Mouse (Mus musculus) liver, embryonic 14.5 days (tissue): Measurements from ENCODE around the gene Egfem1. TPM values are rescaled to one million over a fixed set of nuclear protein-coding genes. Genes with fewer than 3 reads are reported as not detected.

Experiments
- ATAC-seq: fragments of 200-750 bp; cut with Nextera tagmentation; 2 replicates; pipeline ENCODE4 v1.8.0; 2017; ENCODE audit warnings: moderate number of reproducible peaks, mild to moderate bottlenecking, moderate library complexity; ENCODE audit not compliant: insufficient read depth
- DNase-seq, 3 experiments: peaks; one replicate each; pipeline ENCODE4 v3.0.0-alpha.2; 2012 to 2013; ENCODE audit warnings: low read depth in 3 of 3, low spot score in 3 of 3
- H3K27ac ChIP-seq: fragments of 300-500 bp; sonication (generic); 2 replicates; pipeline ENCODE4 v1.5.1; 2014; ENCODE audit warnings: moderate library complexity, mild to moderate bottlenecking, control low read depth, inconsistent platforms
- H3K27me3 ChIP-seq: fragments of 300-500 bp; sonication (generic); 2 replicates; pipeline ENCODE4 v1.6.1; 2014; ENCODE audit warnings: mild to moderate bottlenecking, low read length, moderate library complexity; ENCODE audit not compliant: control insufficient read depth, insufficient read depth
- H3K36me3 ChIP-seq: fragments of 300-500 bp; sonication (generic); replicated peaks from 2 replicates; pipeline ENCODE4 v1.6.1; 2014; ENCODE audit warnings: low read depth; ENCODE audit not compliant: control insufficient read depth, insufficient read depth
- H3K4me1 ChIP-seq, 2 experiments: fragments of 200-500 bp in 1 of 2; fragments of 300-500 bp in 1 of 2; sonication (generic) in 1 of 2; replicated peaks; 2 replicates each; pipeline ENCODE4 v1.6.1; 2012 to 2014; ENCODE audit warnings: antibody characterized with exemption in 1 of 2, inconsistent platforms in 1 of 2, low read length in 1 of 2; ENCODE audit not compliant: control insufficient read depth in 2 of 2, insufficient read depth in 2 of 2
- H3K4me2 ChIP-seq: fragments of 300-500 bp; sonication (generic); 2 replicates; pipeline ENCODE4 v1.6.1; 2014; ENCODE audit warnings: low read depth, mild to moderate bottlenecking, control low read depth, moderate library complexity
- H3K4me3 ChIP-seq, 2 experiments: fragments of 200-500 bp in 1 of 2; fragments of 300-500 bp in 1 of 2; sonication (generic) in 1 of 2; 2 replicates each; pipeline ENCODE4 v1.5.1; 2012 to 2014; ENCODE audit warnings: low read depth in 2 of 2, low read length in 2 of 2, mild to moderate bottlenecking in 2 of 2, control low read depth in 1 of 2, inconsistent platforms in 1 of 2, moderate library complexity in 1 of 2; ENCODE audit not compliant: insufficient read depth in 1 of 2
- H3K9ac ChIP-seq: fragments of 300-500 bp; sonication (generic); replicated peaks from 2 replicates; pipeline ENCODE4 v1.6.1; 2014; ENCODE audit warnings: mild to moderate bottlenecking, control low read depth, moderate library complexity
- H3K9me3 ChIP-seq: fragments of 300-500 bp; sonication (generic); 2 replicates; pipeline ENCODE4 v1.6.1; 2016; ENCODE audit warnings: low read length, mixed read lengths; ENCODE audit not compliant: control insufficient read depth
- CTCF ChIP-seq: IDR thresholded peaks from 2 replicates; pipeline ENCODE4 v1.5.1; 2016; ENCODE audit warnings: antibody characterized with exemption, low read depth, control low read depth
- EP300 ChIP-seq: IDR thresholded peaks from 2 replicates; pipeline ENCODE4 v1.6.1; 2016; ENCODE audit warnings: antibody characterized with exemption, low read depth
- WGBS: fragments of 180-500 bp; shearing (Covaris S2); extraction: QIAGEN DNeasy Blood & Tissue Kit; methylation state at CpG from one replicate; pipeline ENCODE4 v1.1.7; 2014; ENCODE audit not compliant: insufficient replicate concordance; 5-methylcytosine and 5-hydroxymethylcytosine counted together
- polyA plus RNA-seq, 2 experiments: library from polyadenylated mRNA; depleted of rRNA in 1 of 2; stranded (reverse) in 1 of 2; unstranded in 1 of 2; fragments of >200 nt; fragmentation: Nextera tagmentation in 1 of 2; extraction: Ambion mirVana in 1 of 2; gene quantifications; 2 replicates each; pipeline versions ENCODE4 v1.2.1 to v1.2.3; 2012 to 2014

Egfem1 gene
- polyA plus RNA-seq, 2 experiments = 0.12 to 0.36 TPM

DNA sequence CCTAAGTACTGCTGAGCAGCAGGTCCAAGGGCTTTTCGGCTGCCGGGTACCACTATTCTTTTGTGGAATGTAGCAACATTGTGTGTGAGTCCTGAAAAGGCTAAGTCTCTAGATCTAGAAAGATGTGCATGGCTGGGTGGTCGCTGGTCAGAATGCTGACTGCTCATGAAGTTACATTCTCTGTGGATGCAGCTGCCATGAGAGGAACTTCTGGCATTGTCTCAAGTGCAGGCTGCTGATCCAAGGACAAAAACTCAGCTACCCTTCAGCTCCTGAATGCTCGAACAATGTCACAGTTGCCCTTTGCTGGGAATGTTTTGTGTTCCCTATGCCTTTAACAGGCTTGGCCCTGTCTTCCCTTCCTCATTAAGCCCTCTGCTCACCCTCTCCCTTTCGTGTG lies 35.5 kb upstream of the Egfem1 start:
- Histone ChIP-seq H3K27me3 (no peaks in the 10 kb centered on the region), H3K36me3 (no peaks in the 10 kb centered on the region), H3K4me2 (no peak overlapping the region), H3K4me3 (no peak overlapping the region), H3K4me1 (no peaks in the 10 kb centered on the region), H3K27ac (no peak overlapping the region), H3K9ac (no peak overlapping the region), H3K9me3 (no peaks in the 10 kb centered on the region)
- no peak for ATAC-seq
- WGBS = 56% methylated on average over 5 of the region's 5 CpGs
- DNase-seq = no peak
- no peak for TF ChIP-seq CTCF

DNA sequence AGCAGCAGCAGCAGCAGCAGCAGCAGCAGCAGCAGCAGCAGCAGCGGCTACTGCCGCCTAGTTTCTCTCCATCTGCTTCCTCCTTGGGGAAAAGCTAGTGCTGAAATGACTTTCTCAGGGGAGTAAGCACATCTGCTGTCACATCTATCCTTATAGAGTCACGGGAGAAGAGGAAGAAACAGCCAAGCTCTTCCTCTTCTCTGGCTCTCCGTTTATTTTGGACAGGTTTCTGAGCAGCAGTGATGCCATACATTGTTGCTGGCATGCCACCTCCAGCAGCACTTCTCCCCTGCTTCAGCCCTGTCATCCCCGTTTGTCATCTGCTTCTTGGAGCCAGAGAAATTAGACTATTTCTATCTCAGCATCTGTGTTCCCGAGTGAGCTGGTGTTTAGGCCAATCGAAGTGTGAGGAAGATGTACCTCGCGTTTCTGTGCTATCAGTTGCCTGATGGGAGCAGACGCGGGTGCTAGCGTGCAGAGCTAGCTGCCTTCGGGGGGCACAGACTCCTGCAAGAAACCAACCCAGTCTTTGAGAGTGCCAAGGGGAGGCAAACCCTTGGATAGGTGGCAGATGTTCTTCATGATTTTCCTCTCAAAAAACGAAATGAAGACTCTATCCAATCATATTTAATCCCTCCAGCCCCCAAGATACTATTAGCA lies 34.4 kb upstream of the Egfem1 start:
- TF ChIP-seq CTCF = no peak
- TF ChIP-seq EP300 = no peak
- DNase-seq = no peak
- no peaks in the 10 kb centered on the region for H3K27me3 ChIP-seq
- no peak overlapping the region for H3K27ac ChIP-seq
- H3K9ac ChIP-seq = no peak overlapping the region
- H3K4me1 ChIP-seq = no peaks in the 10 kb centered on the region
- no peak for ATAC-seq
- no peak overlapping the region for H3K4me3 ChIP-seq
- 57% methylated on average over 14 of the region's 14 CpGs for WGBS
- no peaks in the 10 kb centered on the region for H3K9me3 ChIP-seq
- no peak overlapping the region for H3K4me2 ChIP-seq
- no peaks in the 10 kb centered on the region for H3K36me3 ChIP-seq

DNA sequence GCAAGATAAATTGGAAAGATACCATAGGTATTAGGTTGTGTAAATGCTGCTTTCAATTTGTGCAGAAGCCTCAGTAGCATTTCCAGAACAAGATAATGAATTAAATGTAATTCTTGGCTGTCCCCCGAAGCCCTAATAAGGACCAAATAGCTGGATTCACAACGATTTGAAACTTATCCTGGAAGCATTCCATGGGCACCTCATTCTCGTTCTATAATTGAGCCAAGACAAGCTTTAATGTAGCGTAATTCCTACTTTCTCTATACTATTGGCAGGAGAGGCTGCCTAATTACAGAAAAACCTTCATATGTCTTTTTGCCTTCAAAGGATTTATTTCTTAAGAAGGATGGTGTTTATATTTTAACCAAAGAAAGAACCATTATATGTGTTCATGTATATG lies 18.7 kb upstream of the Egfem1 start:
- Histone ChIP-seq H3K4me1 (no peaks in the 10 kb centered on the region), H3K27me3 (no peaks in the 10 kb centered on the region), H3K4me3 (no peak overlapping the region), H3K4me2 (no peak overlapping the region), H3K9me3 (no peaks in the 10 kb centered on the region), H3K27ac (no peak overlapping the region), H3K36me3 (no peaks in the 10 kb centered on the region), H3K9ac (no peak overlapping the region)
- TF ChIP-seq CTCF (no peak), EP300 (no peak)
- WGBS = 55% methylated on average over 4 of the region's 4 CpGs
- ATAC-seq (no peak), DNase-seq (no peak)

DNA sequence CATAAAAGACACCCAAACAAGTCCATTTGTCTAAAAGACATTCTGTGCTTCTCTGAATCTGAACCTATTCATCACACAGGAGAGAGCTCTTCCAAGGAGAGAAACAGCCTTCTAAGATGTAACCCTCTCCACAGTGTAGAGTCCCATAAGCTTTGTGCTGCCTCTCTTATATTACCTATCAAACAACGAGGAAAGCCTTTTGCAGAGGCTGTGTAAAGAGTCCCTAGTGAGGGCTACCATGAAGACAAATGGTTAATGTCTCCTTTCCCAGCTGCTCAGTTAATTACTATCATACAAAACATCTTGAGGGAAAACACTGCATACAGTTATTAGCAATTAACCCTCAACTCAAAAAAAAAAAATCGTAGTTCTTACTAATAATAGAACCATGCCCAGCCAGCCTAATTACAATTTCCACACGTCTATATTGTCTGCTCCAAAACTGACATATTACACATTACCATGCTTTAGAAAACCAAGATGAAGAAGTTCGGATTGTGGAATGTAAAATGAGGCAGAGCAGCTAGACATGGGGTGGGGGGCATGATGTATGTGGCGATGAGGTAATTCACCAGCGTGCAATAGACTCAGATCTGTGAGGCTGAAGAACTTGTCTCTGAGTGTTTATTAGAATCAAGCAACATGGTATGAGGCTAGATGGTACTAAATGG lies 13.3 kb upstream of the Egfem1 start:
- Histone ChIP-seq H3K4me1 (no peaks in the 10 kb centered on the region), H3K36me3 (no peaks in the 10 kb centered on the region), H3K9ac (no peak overlapping the region), H3K4me3 (no peak overlapping the region), H3K27ac (no peak overlapping the region), H3K9me3 (no peaks in the 10 kb centered on the region), H3K27me3 (no peaks in the 10 kb centered on the region), H3K4me2 (no peak overlapping the region)
- no peak for ATAC-seq
- WGBS = 59% methylated on average over 6 of the region's 6 CpGs
- no peak for DNase-seq
- no peak for TF ChIP-seq CTCF
- no peak for TF ChIP-seq EP300

DNA sequence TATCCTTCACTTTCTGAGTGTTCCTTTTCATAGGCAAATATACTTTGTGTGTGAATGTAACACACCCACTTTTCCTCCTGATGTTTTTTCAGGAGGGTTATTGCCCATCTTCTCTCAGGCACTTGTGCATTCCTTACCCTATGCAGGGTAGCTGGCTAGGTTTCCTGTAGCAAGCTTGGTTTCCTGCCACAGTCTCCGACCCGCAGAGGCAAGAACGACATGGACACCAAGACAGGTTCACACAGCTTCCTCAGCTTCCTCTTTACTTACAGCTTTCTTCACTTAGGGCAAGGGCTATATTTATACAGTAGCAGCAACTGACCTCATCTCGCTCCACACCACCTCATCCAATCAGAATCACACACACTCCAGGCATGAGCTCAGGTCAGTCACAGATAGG lies 10.5 kb upstream of the Egfem1 start:
- Histone ChIP-seq H3K9ac (no peak overlapping the region), H3K9me3 (no peaks in the 10 kb centered on the region), H3K4me3 (no peak overlapping the region), H3K27me3 (no peaks in the 10 kb centered on the region), H3K27ac (no peak overlapping the region), H3K4me2 (no peak overlapping the region), H3K36me3 (no peaks in the 10 kb centered on the region), H3K4me1 (no peaks in the 10 kb centered on the region)
- TF ChIP-seq CTCF (no peak), EP300 (no peak)
- WGBS = 16% methylated on average over 4 of the region's 4 CpGs
- ATAC-seq (no peak), DNase-seq (no peak)
